Mouse (Mus musculus): Measurements from ENCODE around the gene Phf24.

DNA sequence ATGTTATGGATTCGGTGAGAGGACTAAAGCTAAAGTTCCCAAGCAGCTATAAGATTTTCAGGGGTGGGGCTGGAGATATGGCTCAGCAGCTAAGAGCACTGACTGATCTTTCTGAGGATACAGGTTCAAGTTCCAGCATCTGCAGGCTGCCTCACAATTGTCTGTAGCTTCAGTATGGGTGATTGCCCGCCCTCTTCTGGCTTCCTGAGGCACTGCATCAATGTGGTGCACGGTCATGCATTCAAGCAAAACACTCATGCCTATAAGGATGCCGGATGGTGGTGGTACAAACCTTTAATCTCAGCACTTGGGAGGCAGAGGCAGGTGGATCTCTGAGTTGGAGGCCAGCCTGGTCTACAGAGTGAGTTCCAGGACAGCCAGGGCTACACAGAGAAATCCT, 45.1 kb downstream of the Phf24 start:
- TF ChIP-seq CTCF (IDR thresholded peaks at IDR 0.05; ENCODE audit: control insufficient read depth, insufficient read depth, insufficient replicate concordance, low read depth, low read length) (peak; percentile 58; the same call in 1 of the 2 replicates), POLR2A (IDR thresholded peaks at IDR 0.05; ENCODE audit: control insufficient read depth, low read depth, low read length) (no peak)
